ENCODE assay signal across 11 mouse cellular contexts in genomic region chr2:157564723-157565122, GRCm38 (mm10). TPM values are rescaled to one million over a fixed set of nuclear protein-coding genes. Genes with fewer than 3 reads are reported as not detected.
DNase-seq lines count a peak whose midpoint lies in the region; ATAC-seq and TF ChIP-seq lines count a peak whose summit lies in the region.
"Had no signal": no experiment of that assay in that cellular context is flagged by ENCODE, and none has a peak within 500 bp of the region (broad histone marks: within the 10 kb centered on the region; RNA-seq: fewer than 3 reads in every experiment).

No protein-coding gene starts in this region.

- WGBS in embryonic facial prominence, embryonic 13.5 days: 53% methylated on average over 4 of the region's 4 CpGs
- 64% methylated on average over 4 of the region's 4 CpGs for WGBS in hindbrain, postnatal 0 days

- DNase-seq in layer of hippocampus, adult 2 months (ENCODE audit: low spot score in 2 of 2): no peak
- DNase-seq in layer of hippocampus, postnatal 36 days: no peak
- no peak for DNase-seq in hindbrain, postnatal 0 days (ENCODE audit: low spot score)
- no peak for DNase-seq in adrenal gland, postnatal 25 days
- no peak for DNase-seq in adrenal gland, postnatal 36 days
- no peak for DNase-seq in left cerebral cortex, adult 18-20 months (ENCODE audit: low spot score in 2 of 2)
- DNase-seq: cerebellum, adult 11-12 months; gastrocnemius, postnatal 36 days; lung, adult 2 months had no signal

- H3K9ac ChIP-seq in embryonic facial prominence, embryonic 13.5 days: peak overlapping the region; percentile 97
- H3K9ac ChIP-seq in hindbrain, postnatal 0 days (replicated peaks; ENCODE audit: low read length): peak overlapping the region; percentile 97; the same call in 1 of the 2 replicates

- H3K9me3 ChIP-seq in embryonic facial prominence, embryonic 13.5 days: peaks cover 31% of the 10 kb centered on the region
- H3K9me3 ChIP-seq in hindbrain, postnatal 0 days (ENCODE audit: low read length): 0 out of 2 replicates have a peak, but pooled peaks cover 2% of the 10 kb centered on the region

- no peak for TF ChIP-seq CTCF in layer of hippocampus, adult 2 months (conservative IDR thresholded peaks at IDR 0.05)
- TF ChIP-seq CTCF in hindbrain, postnatal 0 days (IDR thresholded peaks at IDR 0.05; ENCODE audit: low read depth): no peak

- H3K36me3 ChIP-seq in embryonic facial prominence, embryonic 13.5 days: peaks cover 42% of the 10 kb centered on the region
- H3K36me3 ChIP-seq in hindbrain, postnatal 0 days (ENCODE audit: insufficient read depth, low read length): peaks cover 7% of the 10 kb centered on the region; the same call in 1 of the 2 replicates
- H3K36me3 ChIP-seq in myocyte (ENCODE audit: control insufficient read depth, insufficient read depth): peaks cover 7% of the 10 kb centered on the region

- peak overlapping the region; percentile 86 for H3K4me2 ChIP-seq in embryonic facial prominence, embryonic 13.5 days
- H3K4me2 ChIP-seq in hindbrain, postnatal 0 days (ENCODE audit: low read depth, low read length): peak overlapping the region; percentile 89
- H3K4me2 ChIP-seq in myocyte (ENCODE audit: low read depth): peak overlapping the region; percentile 77

- ATAC-seq in embryonic facial prominence, embryonic 13.5 days (ENCODE audit: insufficient number of reproducible peaks, insufficient read depth, low FRiP score, low TSS enrichment, low read depth): no peak
- no peak for ATAC-seq in hindbrain, postnatal 0 days

- H3K79me2 ChIP-seq in myocyte (ENCODE audit: control insufficient read depth, insufficient read depth): peaks cover 51% of the 10 kb centered on the region

- peak overlapping the region; percentile 100 for H3K27ac ChIP-seq in layer of hippocampus, adult 2 months
- no peak overlapping the region for H3K27ac ChIP-seq in embryonic facial prominence, embryonic 13.5 days
- no peak overlapping the region for H3K27ac ChIP-seq in hindbrain, postnatal 0 days

- H3K4me1 ChIP-seq in embryonic facial prominence, embryonic 13.5 days: peaks cover 41% of the 10 kb centered on the region
- peaks cover 12% of the 10 kb centered on the region for H3K4me1 ChIP-seq in hindbrain, postnatal 0 days (ENCODE audit: insufficient read depth, low read length)

- H3K4me3 ChIP-seq in layer of hippocampus, adult 2 months: peak overlapping the region; percentile 100
- peak overlapping the region; percentile 96 for H3K4me3 ChIP-seq in embryonic facial prominence, embryonic 13.5 days
- peak overlapping the region; percentile 98 for H3K4me3 ChIP-seq in hindbrain, postnatal 0 days (ENCODE audit: low read length)
- peak overlapping the region; percentile 64 for H3K4me3 ChIP-seq in myocyte

- no peak overlapping the region for H3ac ChIP-seq in myocyte (ENCODE audit: control insufficient read depth, insufficient read length)

- TF ChIP-seq POLR2A in myocyte (IDR thresholded peaks at IDR 0.05; ENCODE audit: insufficient read length, low read depth): no peak

- no peaks in the 10 kb centered on the region for H3K27me3 ChIP-seq in embryonic facial prominence, embryonic 13.5 days
- no peaks in the 10 kb centered on the region for H3K27me3 ChIP-seq in hindbrain, postnatal 0 days (ENCODE audit: insufficient read depth, low read length)
- no peaks in the 10 kb centered on the region for H3K27me3 ChIP-seq in myocyte (ENCODE audit: control insufficient read depth, insufficient read depth, insufficient read length)

TF ChIP-seq in myocyte, 11 proteins besides CTCF, POLR2A, EP300 and RAD21:
- TF ChIP-seq POLR2AphosphoS2 (IDR thresholded peaks at IDR 0.05; ENCODE audit: insufficient read length, low read depth) (no peak), E2F4 (IDR thresholded peaks at IDR 0.05; ENCODE audit: insufficient read depth) (no peak), REST (IDR thresholded peaks at IDR 0.05; ENCODE audit: insufficient read depth, insufficient read length) (no peak), TCF12 (IDR thresholded peaks at IDR 0.05; ENCODE audit: insufficient read depth, poor library complexity, severe bottlenecking) (no peak), USF1 (IDR thresholded peaks at IDR 0.05; ENCODE audit: low read depth) (no peak), MYOD1 (IDR thresholded peaks at IDR 0.05; ENCODE audit: control insufficient read depth in 1 of 3, insufficient read length in 2 of 3, low read depth in 2 of 3) (no peak), TCF3 (IDR thresholded peaks at IDR 0.05; ENCODE audit: insufficient read length, low read depth) (no peak), MAX (IDR thresholded peaks at IDR 0.05; ENCODE audit: low read depth) (no peak), MYOG (IDR thresholded peaks at IDR 0.05; ENCODE audit: control insufficient read depth in 1 of 3, insufficient read depth in 1 of 3, insufficient read length in 2 of 3, low read depth in 2 of 3) (no peak), CEBPB (IDR thresholded peaks at IDR 0.05; ENCODE audit: insufficient read depth, poor library complexity, severe bottlenecking) (no peak), SRF (IDR thresholded peaks at IDR 0.05; ENCODE audit: control insufficient read depth, insufficient read length, low read depth) (no peak)

RNA-seq across cellular contexts. Expression of gene Nnat, which starts 4.8 kb away (rescaled TPM):
- 100 to 1,000 TPM; 437 to 558 TPM for total RNA-seq in layer of hippocampus, adult 2 months (2021)
- total RNA-seq in layer of hippocampus, postnatal 36 days (2021): 100 to 1,000 TPM; 539 to 601 TPM
- polyA plus RNA-seq in embryonic facial prominence, embryonic 13.5 days (2015; fragmentation: Nextera tagmentation; extraction: Ambion mirVana): 732 and 923 TPM in 2 replicates
- 8,203 and 10,251 TPM in 2 replicates for total RNA-seq in hindbrain, postnatal 0 days (2014; rRNA removed)
- polyA plus RNA-seq in hindbrain, postnatal 0 days (2015; fragmentation: Nextera tagmentation; extraction: Ambion mirVana): 5,188 and 5,840 TPM in 2 replicates
- polyA plus RNA-seq in myocyte (2012; fragmentation: generic; extraction: Trizol): 1.1 TPM
- total RNA-seq in adrenal gland, postnatal 25 days (2021): 71.3 and 91.2 TPM in 2 replicates
- total RNA-seq in adrenal gland, postnatal 36 days (2021): 10 to 100 TPM; 50.0 to 97.9 TPM
- 100 to 1,000 TPM; 193 to 292 TPM for total RNA-seq in left cerebral cortex, adult 18-20 months (2021)

RNA-seq across cellular contexts. Expression of gene Blcap, which starts 6.4 kb away (rescaled TPM):
- 100 to 1,000 TPM; 131 to 139 TPM for total RNA-seq in layer of hippocampus, adult 2 months (2021)
- 100 to 1,000 TPM; 117 to 137 TPM for total RNA-seq in layer of hippocampus, postnatal 36 days (2021)
- 66.7 and 68.7 TPM in 2 replicates for polyA plus RNA-seq in embryonic facial prominence, embryonic 13.5 days (2015; fragmentation: Nextera tagmentation; extraction: Ambion mirVana)
- total RNA-seq in hindbrain, postnatal 0 days (2014; rRNA removed): 207 and 253 TPM in 2 replicates
- polyA plus RNA-seq in hindbrain, postnatal 0 days (2015; fragmentation: Nextera tagmentation; extraction: Ambion mirVana): 263 and 284 TPM in 2 replicates
- polyA plus RNA-seq in myocyte (2012; fragmentation: generic; extraction: Trizol): 27.1 TPM
- 61.5 and 82.8 TPM in 2 replicates for total RNA-seq in adrenal gland, postnatal 25 days (2021)
- 10 to 100 TPM; 72.6 to 77.9 TPM for total RNA-seq in adrenal gland, postnatal 36 days (2021)
- total RNA-seq in left cerebral cortex, adult 18-20 months (2021): 100 to 1,000 TPM; 116 to 117 TPM

Comparison
In these comparisons a context has a peak if more than half of its experiments do, and no peak if none do; other contexts are left out.
1. RNA of gene Nnat, which starts 4.8 kb away (total RNA-seq): 8,203 to 10,251 TPM in hindbrain, postnatal 0 days; 539 to 601 TPM in layer of hippocampus, postnatal 36 days, 437 to 558 TPM in layer of hippocampus, adult 2 months, 193 to 292 TPM in left cerebral cortex, adult 18-20 months, 50.0 to 97.9 TPM in adrenal gland, postnatal 36 days and 71.3 to 91.2 TPM in adrenal gland, postnatal 25 days; every median in the first group is over 10 times any median in the second.
2. Peak in every context shown above with its lines, with median percentiles within 50 percentile points of each other: H3K4me3 ChIP-seq and H3K4me2 ChIP-seq.